Comparison of ENCODE assay signal across 27 mouse cellular contexts in genomic region chr10:12914203-12914602, GRCm38 (mm10). TPM values are rescaled to one million over a fixed set of nuclear protein-coding genes. Genes with fewer than 3 reads are reported as not detected.
A peak's percentile ranks its signal among the peaks of the same experiment; 100 is the strongest.
DNase-seq lines count a peak whose midpoint lies in the region; ATAC-seq lines count a peak whose summit lies in the region.
"Had no signal": no experiment of that assay in that cellular context is flagged by ENCODE, and none has a peak within 500 bp of the region (broad histone marks: within the 10 kb centered on the region; RNA-seq: fewer than 3 reads in every experiment).

No protein-coding gene starts in this region.

- no peak overlapping the region for H3K9ac ChIP-seq in embryonic facial prominence, embryonic 12.5 days
- H3K9ac ChIP-seq: embryonic facial prominence, embryonic 13.5 days; forebrain, embryonic 15.5 days; hindbrain, embryonic 13.5 days had no signal

- no peak overlapping the region for H3K4me3 ChIP-seq in embryonic facial prominence, embryonic 12.5 days
- H3K4me3 ChIP-seq: embryonic facial prominence, embryonic 13.5 days; erythroblast, embryonic 14.5 days; forebrain, embryonic 15.5 days; hindbrain, embryonic 10.5 days; hindbrain, embryonic 13.5 days had no signal

- H3K4me2 ChIP-seq in embryonic facial prominence, embryonic 12.5 days (replicated peaks) = no peak overlapping the region
- H3K4me2 ChIP-seq: embryonic facial prominence, embryonic 13.5 days; forebrain, embryonic 15.5 days; heart, embryonic 11.5 days; hindbrain, embryonic 13.5 days had no signal

- peaks cover 7% of the 10 kb centered on the region; the same call in 1 of the 2 replicates for H3K4me1 ChIP-seq in embryonic facial prominence, embryonic 12.5 days
- H3K4me1 ChIP-seq: forebrain, embryonic 15.5 days; hindbrain, embryonic 13.5 days had no signal

- H3K27ac ChIP-seq in embryonic facial prominence, embryonic 12.5 days = 0 out of 2 replicates have a peak overlapping the region, but pooled peaks have one; percentile 17
- H3K27ac ChIP-seq: embryonic facial prominence, embryonic 13.5 days; forebrain, embryonic 15.5 days; hindbrain, embryonic 10.5 days; hindbrain, embryonic 13.5 days had no signal

- H3K27me3 ChIP-seq in embryonic facial prominence, embryonic 12.5 days = no peaks in the 10 kb centered on the region
- H3K27me3 ChIP-seq: embryonic facial prominence, embryonic 13.5 days; forebrain, embryonic 15.5 days; hindbrain, embryonic 13.5 days had no signal

- H3K9me3 ChIP-seq in embryonic facial prominence, embryonic 12.5 days = no peaks in the 10 kb centered on the region
- H3K9me3 ChIP-seq: embryonic facial prominence, embryonic 13.5 days; forebrain, embryonic 15.5 days; hindbrain, embryonic 10.5 days; hindbrain, embryonic 13.5 days had no signal

- WGBS in embryonic facial prominence, embryonic 12.5 days = 96% methylated on average over 1 of the region's 1 CpGs

- ATAC-seq in embryonic facial prominence, embryonic 12.5 days (ENCODE audit: insufficient number of reproducible peaks, insufficient read depth, low FRiP score, low TSS enrichment) = no peak
- ATAC-seq: activated CD4-positive, CD25-positive, alpha-beta regulatory T cell, adult 4 months; forebrain, embryonic 15.5 days; hindbrain, embryonic 16.5 days; intestine, embryonic 16.5 days had no signal

- intact Hi-C loops in heart, postnatal 25 days (cut with DNase I) = no loop called here

- peak; percentile 23 to 51 for DNase-seq in adrenal gland, adult (ENCODE audit: inconsistent age in 2 of 2, low spot score in 1 of 2)
- no peak for DNase-seq in adrenal gland, postnatal 4 days (ENCODE audit: low spot score in 2 of 2)
- peak; percentile 15 to 34 for DNase-seq in adrenal gland, postnatal 36 days
- DNase-seq in adrenal gland, adult 8-10 months = no peak
- DNase-seq in heart, adult 11 months = peak; percentile 60
- DNase-seq in heart, postnatal 25 days (ENCODE audit: low spot score) = no peak
- no peak for DNase-seq in c-Kit-positive CD71-positive TER-119-positive erythroid progenitor cells, embryonic 14.5 days (ENCODE audit: low spot score)
- DNase-seq: adrenal gland, postnatal 25 days; cerebellum, adult 11-12 months; cerebellum, adult 8-10 months; cerebellum, postnatal 10 days; cerebellum, postnatal 36 days; gastrocnemius, postnatal 10 days; gastrocnemius, postnatal 36 days; heart, postnatal 36 days; kidney, adult 18-20 months; kidney, adult 9 months had no signal

- no peaks in the 10 kb centered on the region for H3K36me3 ChIP-seq in embryonic facial prominence, embryonic 12.5 days
- H3K36me3 ChIP-seq: embryonic facial prominence, embryonic 13.5 days; forebrain, embryonic 15.5 days; hindbrain, embryonic 10.5 days; hindbrain, embryonic 13.5 days had no signal

RNA-seq across cellular contexts. Expression of gene Utrn, which starts 45.0 kb away (rescaled TPM):
- 100 to 1,000 TPM in 1 of 2 experiments, 10 to 100 TPM in 1; 91.1 to 101 TPM for total RNA-seq in adrenal gland, postnatal 4 days (2021)
- 100 to 1,000 TPM in 1 of 2 experiments, 10 to 100 TPM in 1; 98.5 to 102 TPM for total RNA-seq in adrenal gland, postnatal 36 days (2021)
- total RNA-seq in adrenal gland, adult 8-10 months (2022) = 100 to 1,000 TPM in 3 of 4 experiments, 10 to 100 TPM in 1; 98.3 to 124 (median 123) TPM
- 10 to 100 TPM; 67.1 to 69.4 TPM for total RNA-seq in heart, postnatal 25 days (2021)
- 78.8 and 81.7 TPM in 2 replicates for polyA plus RNA-seq in embryonic facial prominence, embryonic 12.5 days (2016; fragmentation: Nextera tagmentation; extraction: Ambion mirVana)

RNA-seq across cellular contexts. Expression of gene Stx11, which starts 49.9 kb away (rescaled TPM):
- total RNA-seq in adrenal gland, postnatal 4 days (2021) = 1 to 10 TPM; 8.4 to 9.7 TPM
- total RNA-seq in adrenal gland, postnatal 36 days (2021) = 10 to 100 TPM in 1 of 2 experiments, 1 to 10 TPM in 1; 7.6 to 13.2 TPM
- total RNA-seq in adrenal gland, adult 8-10 months (2022) = 10 to 100 TPM in 1 of 4 experiments, 1 to 10 TPM in 3; 7.7 to 10.2 (median 8.5) TPM
- 1 to 10 TPM; 1.7 to 2.2 TPM for total RNA-seq in heart, postnatal 25 days (2021)
- 3.5 and 4.3 TPM in 2 replicates for polyA plus RNA-seq in embryonic facial prominence, embryonic 12.5 days (2016; fragmentation: Nextera tagmentation; extraction: Ambion mirVana)

Comparison
In these comparisons a context has a peak if more than half of its experiments do, and no peak if none do; other contexts are left out.
1. DNase-seq: peak in adrenal gland, adult (2 of 2), adrenal gland, postnatal 36 days (2 of 2) and heart, adult 11 months (single experiment); none in adrenal gland, postnatal 4 days (0 of 2), adrenal gland, adult 8-10 months (single experiment), heart, postnatal 25 days (single experiment) and c-Kit-positive CD71-positive TER-119-positive erythroid progenitor cells, embryonic 14.5 days (single experiment).